Mouse (Mus musculus) hindlimb bud, embryonic 11.5 days (tissue): Measurements from ENCODE around the gene 4930412O13Rik.

Experiments used
- DNase-seq: peaks from one replicate; pipeline ENCODE4 v3.0.0-alpha.2; 2012; ENCODE audit warnings: low read depth, low spot score; ENCODE audit errors: extremely low spot score

Gene 4930412O13Rik

DNA sequence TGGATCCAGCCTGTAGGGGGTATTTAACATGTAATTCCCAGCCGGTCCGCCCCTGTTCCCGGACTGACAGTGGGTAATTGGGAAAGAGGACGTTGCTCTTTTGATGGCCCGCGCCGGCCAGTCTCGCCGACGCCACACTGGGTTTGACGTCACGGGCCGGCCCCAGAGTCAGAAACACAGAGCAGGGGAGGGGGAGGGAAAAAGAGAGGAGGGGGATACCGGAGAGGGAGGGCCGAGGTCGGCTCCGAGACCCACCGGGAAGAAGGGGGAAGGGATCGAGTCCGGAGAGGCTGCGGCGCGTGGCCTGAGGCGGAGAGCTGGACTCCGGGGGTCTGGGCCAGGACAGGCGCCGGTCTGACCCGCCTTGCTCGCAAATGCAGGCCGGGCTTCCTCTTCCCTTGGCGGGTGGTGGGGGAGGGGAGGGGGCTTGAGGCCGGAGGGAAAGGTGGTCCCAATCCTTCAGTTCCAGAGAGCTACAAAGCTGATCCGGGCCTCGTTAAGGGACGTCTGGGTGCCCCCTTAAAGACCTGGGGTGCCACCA, at the start of gene 4930412O13Rik:
TSS of gene 4930412O13Rik (plus strand) at position 202 of the 541 bp plus-strand sequence.
- no peak for DNase-seq

DNA sequence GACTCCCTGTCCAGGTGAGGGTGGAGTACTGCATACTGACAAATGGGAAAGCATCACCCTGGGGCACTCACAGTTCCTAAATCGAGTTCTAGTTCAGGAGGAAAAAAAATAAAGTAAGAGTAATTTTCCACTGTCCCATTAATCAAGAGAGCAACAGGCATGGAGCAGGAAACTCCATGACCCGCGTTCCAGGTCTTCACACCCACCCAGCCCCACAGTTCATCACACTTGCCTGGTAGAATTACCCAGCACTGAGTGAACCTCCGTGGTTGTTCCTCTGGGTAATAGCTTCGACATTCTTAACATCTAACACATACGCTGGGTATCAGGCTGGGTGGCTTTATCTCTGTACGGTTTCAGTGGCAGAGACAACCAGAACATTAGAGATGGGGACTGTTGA, 47.3 kb upstream of the 4930412O13Rik start:
- no peak for DNase-seq

DNA sequence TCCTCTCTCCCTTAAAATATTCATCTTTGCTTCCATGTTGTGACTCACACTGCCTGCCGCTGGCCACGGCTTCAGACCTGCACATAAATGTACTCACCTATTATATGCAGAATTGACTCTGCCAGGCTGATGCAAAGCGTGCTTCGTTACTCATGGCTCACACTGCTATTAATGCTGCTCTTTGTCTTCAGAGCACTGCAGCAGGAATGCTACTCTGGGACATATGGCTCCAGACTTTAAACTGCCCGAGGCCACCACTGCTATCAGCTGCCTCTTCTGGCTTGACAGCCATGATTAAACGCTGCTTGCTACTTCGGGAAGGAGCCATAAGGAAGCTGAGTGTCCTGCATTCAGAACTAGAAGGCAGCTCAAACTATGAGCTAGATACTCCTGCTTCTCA, 45.9 kb upstream of the 4930412O13Rik start:
- DNase-seq: no peak

DNA sequence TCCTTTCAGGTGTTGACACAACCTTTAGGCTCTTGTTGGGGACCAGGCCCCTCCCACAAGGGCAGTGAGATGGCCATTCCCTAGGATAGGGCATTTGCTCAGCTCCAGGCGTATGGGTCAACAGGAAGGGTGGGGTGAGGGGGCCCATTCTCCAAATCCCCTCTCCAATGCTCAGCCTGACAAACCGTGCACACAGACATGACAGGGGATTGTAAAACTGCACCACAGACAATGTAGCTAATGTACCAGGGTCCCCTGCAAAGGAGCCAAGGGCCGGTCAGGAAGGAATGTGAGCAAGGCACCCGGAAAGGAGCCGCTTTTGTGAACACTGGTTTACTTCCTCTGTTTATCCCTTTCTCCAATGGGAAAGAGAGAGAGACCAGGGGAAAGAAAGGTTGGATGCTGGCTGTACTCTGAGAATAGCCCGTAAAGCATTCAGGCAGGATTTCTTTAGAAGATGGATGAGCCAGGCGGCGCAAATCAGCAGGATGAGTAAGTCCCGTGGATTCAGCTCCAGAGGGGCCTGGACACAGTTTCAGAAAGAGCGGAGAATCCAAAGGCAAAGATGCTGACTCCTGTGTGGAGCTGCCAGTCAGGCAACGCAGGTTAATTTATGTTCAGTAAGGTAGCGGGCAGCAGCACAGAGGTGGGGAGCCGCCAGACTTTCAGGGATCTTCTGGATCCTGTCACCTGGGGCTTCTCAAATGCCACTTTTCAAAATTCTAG, 28.0 kb upstream of the 4930412O13Rik start:
- DNase-seq: no peak

DNA sequence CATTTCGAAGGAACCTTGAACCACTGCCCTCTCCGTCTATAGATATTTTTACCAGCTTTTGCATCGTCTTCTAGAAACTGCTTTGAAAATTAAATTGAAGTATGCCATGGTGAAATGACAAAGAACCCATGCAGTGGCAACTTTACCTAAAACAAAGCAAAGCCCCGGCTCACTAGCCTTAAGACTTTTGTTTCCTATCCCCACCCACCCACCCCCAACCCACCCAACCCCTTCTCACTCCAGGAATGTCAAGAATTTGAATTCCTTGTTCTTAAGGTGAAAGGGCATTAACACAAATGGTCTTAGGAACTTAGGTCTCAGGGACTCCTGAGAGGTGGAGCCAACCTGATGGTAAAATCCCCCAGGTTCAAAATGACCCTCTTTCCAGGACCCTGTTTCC, 25.2 kb upstream of the 4930412O13Rik start:
- no peak for DNase-seq

DNA sequence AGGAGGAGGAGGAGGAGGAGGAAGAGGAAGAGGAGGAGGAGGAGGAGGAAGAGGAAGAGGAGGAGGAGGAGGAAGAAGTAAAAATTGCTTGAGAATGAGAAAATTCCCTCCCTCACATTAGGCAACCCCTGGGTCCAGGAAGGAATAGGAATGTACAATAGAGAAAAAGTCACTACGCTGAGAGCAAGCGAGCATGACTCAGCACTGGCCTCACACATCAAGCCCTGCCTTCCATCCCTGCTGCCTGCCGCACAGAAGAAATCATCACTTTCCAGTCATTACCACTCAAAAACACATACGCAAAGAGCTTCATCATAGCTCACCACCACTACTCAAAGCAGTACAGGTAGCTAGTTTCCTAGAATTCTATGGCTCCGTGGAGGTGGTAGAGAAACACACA, 20.4 kb upstream of the 4930412O13Rik start:
- DNase-seq: no peak

DNA sequence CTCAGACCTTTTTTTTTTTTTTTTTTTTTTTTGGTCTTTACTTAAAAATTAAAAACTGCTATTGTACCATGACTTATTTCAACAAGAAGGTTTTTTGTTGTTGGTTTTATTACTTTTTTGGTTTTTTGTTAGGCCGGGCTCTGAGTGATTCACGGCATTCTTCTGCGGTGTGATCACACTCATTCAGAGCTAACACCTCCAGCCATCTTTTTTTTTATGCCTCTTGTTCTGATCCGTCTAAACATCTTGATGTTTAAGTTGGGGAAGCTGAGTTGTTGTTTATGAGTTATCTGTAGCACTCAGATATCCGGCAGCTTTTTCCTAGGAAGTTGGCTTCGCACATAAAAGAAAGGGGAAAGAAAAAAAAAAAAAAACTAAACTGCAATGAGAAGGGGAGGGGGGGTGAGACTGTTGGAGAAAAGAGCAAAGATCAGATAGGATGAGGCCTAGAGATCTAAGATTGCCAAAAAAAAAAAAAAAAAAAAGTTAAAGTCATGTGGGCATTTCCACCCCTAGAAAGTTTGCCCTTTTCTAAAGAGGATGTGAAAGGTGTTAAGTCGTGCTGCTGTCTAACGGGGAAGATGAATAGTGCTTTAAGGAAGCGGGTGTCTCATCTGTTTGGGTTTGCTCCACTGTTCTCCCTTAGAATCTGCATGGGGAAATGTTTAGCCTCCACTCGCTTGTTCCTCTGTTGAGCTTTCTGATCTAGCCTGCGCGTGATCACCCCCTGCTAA, 13.8 kb upstream of the 4930412O13Rik start:
- DNase-seq: no peak

DNA sequence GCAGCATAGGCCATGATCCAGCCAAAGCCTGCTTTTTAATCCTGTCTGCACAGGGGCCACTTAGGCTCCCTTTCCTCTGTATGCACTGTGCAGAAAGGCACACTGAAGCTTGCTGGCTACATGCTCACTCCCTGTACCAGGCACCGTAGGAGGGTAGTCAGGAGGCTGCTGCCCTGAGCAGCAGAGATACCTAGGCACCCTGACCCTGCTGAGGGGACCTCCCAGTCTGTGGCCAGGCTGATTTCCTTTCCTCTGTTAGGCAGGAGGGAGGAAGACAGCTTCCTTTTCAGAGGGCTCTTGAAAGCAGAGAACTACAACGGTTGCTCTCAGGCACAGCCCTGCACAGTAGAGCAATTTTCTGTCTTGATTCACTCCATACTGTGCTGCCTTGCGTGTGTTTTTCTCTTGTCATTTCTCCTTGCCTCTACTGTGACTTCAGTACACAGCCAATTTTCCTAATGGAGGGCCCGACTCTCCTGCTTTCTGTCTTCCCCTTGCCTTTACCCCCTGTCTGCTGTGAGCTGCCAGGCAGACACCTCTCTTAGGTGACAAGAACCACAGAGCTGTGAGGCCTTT, 9.8 kb upstream of the 4930412O13Rik start:
- no peak for DNase-seq

DNA sequence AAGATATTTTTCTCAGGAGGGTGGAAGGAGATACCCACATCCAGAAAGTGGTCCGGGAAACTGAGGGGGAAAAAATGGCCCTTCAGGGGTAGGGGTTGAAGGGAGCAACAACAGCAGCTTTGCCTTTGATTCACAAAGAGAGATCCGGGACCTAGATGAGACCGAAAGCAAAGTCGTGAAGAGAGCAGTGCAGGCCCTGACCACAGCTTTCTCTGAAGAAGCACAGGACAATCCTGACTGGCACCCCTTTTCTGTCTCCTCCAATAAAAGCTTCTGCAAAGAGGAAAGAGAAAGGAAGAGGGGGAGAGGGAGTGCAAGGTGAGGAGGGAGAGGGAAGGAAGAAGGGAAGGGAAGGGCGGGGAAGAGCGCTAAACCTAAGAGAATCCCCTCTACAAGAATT, 9.3 kb upstream of the 4930412O13Rik start:
- DNase-seq: no peak

DNA sequence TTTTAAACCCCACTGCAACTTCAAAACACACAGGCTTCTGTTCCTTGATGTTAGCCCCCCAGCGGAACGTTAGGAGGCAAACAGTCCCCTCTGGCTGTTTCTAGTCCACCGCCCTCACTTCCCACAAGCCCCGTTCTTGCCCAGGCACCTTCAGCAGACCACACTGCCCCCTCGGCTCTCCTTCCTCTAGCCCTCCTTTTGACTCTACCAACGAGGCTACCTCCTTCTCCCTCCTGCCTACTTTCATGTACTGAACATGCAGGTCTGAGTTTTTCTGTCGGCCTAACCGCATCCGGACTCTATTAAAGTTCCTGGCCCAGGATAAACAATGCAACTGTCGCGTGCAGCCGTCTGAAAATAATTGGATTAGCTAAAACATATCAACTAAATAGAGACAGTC, 8.4 kb upstream of the 4930412O13Rik start:
- DNase-seq: no peak

DNA sequence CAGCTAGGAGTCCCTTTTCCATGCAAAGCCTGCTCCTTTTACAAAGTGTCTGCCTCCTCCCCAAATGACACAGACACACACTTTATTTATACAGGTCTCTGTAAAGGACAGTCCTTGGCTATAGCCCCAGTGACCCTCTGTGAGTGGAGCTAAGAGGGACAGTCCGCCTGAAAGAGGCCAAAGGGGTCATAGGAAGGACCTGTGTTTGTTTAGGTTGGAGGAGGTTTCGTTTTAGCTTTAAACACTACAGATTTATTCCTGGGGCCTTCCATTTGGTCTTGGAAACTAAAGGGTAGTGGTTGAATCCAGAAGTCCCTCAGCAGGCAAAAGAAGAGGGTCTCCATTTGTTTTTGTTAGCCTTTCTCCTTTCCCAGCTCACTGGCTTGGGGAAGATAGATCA, 7.3 kb upstream of the 4930412O13Rik start:
- DNase-seq: no peak

DNA sequence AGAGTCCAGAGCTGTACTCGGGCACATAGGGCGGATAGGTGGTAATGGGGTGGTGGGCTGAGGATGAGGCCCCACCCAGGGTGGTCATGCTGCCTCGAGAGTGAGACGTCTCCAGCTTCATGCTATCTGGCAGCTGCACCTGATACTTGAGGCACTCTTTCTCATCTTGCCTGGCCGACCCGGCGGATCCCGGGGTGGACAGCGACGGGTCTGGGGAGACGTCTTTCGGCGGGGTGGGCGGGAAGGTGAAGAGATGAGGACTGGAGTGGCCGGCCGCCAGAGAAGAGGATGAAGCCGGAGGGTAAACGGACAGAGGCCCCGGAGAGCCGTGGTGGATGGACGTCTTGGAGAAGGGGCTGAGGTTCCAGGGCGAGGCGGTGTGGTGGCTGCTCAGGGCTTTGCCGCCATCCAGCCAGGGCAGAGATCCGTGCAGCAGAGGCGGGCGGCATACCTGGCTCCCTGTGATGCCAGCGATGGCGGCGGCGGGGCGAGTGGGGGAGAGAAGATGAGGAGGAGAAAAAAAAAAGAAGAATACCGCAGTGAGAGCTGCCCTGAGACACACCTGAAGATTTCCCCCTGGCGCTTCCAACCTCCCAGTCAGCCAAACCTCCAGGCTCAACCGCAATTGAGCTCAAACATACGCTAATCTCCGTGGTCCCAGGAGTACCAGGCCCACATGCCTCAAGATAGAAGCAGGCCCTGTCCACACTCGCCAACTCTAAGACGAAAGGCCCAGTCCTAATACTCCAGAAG, 6.4 kb upstream of the 4930412O13Rik start:
- DNase-seq: no peak

DNA sequence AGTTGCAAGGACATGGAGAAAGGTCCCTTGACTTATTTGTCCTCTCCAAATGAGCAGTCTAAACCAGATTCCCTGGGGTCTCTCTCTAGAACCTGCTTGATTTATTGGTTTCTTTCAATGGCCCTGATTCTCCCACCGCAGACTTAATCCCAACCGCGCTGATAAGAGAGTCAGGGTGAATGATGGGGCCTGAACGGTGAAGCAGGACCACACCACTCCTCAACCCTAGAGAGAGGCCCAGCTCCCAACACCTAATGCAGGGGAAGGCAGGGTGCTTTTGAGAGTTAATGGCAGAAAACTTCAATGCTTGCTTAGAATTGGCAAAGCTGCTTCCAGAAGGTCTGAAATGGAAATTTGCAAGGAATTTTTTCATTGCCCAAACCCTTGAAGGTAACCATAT, 5.8 kb upstream of the 4930412O13Rik start:
- DNase-seq: no peak

DNA sequence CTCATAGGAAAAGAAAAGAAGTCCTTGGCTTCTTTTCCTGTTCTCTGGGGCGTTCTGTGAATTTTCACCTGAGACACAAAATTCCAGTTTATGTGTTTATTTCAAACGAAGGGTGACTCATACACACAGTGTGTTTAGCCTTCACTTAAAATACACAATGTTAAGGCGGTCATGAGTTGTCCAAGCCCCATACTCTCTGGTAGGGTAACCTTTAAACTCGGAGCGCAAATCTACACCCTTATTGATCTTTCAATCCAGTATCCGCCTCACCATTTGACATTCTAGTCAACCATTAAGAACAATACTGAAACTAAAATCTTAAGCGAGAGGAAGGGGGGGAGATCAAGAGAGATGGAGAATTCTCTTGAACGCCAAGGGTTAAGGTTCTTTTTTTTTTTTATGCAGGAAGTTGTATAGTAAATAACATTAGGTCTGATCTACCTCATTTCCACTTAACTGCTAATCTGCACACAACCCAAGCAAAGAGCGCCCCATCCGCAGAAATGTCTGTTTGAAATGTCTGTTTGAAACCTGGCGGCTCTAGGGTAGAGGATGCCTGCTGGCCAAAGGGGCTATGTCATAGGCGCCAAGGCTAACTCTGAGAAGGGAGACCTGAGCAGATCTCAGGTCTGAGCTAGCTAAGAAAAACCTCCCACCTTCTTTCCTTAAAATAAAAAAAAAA, 5.2 kb upstream of the 4930412O13Rik start:
- no peak for DNase-seq

DNA sequence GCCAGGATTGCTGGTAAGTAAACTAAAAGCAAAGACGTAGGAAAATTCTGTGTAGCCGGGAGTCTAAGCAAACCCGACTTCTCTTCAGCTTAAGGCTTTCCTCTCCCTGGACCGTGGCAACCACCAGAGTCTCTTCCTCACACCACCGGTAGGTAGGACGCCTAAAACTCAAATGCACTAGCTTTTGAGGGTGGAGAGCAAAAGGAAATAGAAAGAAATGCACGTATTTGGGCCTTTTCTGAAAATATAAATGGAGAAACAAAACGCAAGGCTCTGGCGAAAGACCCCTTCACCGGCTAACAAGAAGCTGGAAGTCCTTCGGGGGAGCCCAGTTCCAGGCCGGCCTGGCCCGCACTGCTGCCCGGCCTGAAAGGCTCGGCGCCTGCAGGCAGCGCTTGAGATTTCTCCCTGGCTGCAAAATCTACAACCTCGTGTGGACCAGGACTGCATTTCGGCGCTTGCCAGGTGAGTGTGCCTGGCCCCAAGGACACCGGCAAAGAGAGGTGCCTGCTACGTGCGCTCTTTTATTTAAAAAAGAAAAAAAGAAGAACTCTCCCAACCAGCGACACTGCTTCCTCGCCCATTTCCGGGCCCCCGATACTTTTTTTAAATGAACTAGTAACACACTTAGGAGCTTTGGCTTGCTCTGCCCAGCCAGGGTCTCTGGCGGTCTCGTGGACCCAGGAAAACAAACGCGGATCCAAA, 4.3 kb upstream of the 4930412O13Rik start:
- no peak for DNase-seq

DNA sequence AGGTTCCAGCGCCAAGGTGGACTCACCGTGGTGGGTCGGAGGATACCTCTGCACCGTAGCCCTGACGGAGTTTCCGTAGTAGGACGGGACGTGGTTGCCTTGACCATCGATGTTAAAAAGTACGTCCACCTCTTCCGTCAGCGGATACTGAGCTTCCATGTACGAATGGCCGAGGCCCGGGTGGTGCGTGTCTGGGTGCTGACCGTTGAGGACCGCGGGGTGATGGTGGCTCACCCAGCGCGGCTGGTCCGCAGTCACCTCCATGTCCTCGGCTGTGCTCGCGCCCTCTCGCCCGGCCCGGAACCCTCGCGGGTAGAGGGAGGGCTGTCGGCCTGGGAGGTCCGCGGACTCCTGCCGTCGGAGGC, 3.7 kb upstream of the 4930412O13Rik start:
- no peak for DNase-seq

DNA sequence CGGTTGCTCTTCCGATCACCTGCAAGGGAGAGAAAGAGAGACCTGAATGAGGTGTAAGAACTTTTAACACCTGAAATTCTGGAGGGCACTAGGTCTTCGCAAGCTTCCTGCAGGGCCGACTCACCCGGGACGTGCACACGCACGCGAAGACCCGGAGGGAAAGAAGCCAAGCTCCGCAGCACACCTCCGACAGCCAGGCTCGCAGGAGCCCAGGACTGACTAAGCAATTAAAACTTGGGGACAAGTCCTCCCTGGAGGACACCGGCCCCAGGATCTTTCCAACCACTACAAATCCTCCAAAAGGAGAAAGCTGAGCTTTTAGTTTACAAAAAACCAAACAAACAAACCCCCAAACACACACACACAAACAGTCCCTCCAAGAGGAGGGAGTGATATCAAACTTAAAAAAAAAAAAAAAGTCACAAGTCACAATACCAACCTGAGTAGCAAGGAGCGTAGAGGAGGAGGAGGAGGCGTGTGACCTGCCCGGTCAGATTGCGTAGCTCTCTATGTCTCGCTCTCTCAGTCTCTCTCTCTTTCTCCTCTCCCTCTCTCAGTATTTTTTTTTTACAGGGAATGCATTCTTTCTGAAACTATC, 3.0 kb upstream of the 4930412O13Rik start:
- no peak for DNase-seq

DNA sequence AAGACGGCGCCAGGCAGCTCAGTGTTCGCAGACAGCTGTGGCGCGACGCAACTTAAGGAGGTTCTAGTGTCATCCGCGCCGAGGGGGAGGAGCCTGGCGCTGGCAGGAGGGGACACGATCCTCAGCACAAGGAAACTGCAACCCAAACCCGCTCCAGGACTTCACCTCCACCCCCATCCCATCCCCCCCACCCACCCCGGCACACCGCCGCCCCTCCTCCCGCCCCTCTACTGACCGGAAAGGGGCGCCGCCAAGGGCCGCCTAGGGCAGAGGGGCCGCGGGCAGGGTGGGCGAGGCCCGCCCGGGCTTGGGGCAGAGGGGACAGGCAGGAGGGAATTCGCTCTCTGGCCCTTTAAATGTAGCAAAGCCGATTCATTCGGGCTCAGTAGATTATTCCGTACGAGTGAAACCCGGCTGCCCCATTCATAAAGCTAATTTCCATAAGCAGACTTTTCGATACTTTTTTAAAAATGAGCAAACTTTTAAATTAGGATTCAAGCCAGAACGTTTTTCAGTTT, 2.4 kb upstream of the 4930412O13Rik start:
- DNase-seq: no peak

DNA sequence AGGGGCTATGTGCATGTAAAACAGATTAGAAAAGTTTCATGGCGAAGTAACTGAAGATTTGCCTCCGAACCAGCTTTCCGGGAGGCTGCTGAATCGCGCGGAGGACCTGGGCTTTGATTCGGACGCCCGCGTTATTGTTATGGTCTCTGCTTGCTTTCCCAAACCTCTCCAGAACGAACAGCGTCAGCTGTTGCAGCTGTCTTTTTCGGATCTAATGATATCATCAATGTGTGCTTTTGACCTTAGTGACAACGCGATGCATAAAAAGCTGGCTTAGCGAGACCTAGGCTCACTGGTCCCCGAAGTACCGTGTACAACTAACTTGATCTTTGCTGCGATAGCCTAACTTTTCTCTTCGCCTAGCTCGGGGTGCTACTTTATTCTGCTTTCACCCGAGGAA, 2.0 kb upstream of the 4930412O13Rik start:
- DNase-seq: no peak

DNA sequence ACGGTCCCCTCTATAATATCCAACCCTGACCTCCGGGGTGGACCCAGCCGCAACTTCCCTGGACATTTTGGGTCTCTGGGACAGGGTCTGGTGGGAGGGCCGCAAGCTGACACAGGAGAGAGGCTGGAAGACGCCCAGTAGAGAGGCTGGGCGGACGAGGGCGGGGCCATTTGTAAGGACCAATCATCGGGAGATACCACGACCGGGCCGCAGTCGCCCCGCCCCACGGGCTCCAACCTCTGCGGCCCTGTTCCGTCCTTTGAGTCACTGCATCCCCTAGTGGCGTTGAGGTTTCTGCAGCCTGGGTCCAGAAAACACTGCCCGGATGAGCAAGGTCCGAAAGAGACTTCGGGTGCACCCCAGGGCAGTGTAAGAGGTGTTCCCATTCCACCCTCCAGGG, 1.6 kb upstream of the 4930412O13Rik start:
- DNase-seq: peak; percentile 88
